Mouse (Mus musculus) stomach, embryonic 14.5 days (tissue): ENCODE results near the gene A230072I06Rik. TPM values are rescaled to one million over a fixed set of nuclear protein-coding genes. Genes with fewer than 3 reads are reported as not detected.

ENCODE experiments used
- ATAC-seq: fragments of 200-750 bp; cut with Nextera tagmentation; 2 replicates; pipeline ENCODE4 v1.8.0; 2017; ENCODE audit warnings: low read depth, moderate TSS enrichment; ENCODE audit not compliant: insufficient number of reproducible peaks, insufficient read depth, low FRiP score
- H3K27ac ChIP-seq: fragments of 300-500 bp; sonication (generic); 2 replicates; pipeline ENCODE4 v1.5.1; 2014; ENCODE audit warnings: mild to moderate bottlenecking, low read length, moderate library complexity, mixed read lengths
- H3K27me3 ChIP-seq: fragments of 300-500 bp; sonication (generic); 2 replicates; pipeline ENCODE4 v1.6.1; 2014; ENCODE audit warnings: low read length, control low read depth, mixed read lengths; ENCODE audit not compliant: control insufficient read depth, insufficient read depth
- H3K36me3 ChIP-seq: fragments of 300-500 bp; sonication (generic); 2 replicates; pipeline ENCODE4 v1.6.1; 2014; ENCODE audit warnings: mild to moderate bottlenecking, control low read depth, low read length, moderate library complexity, mixed read lengths; ENCODE audit not compliant: control insufficient read depth, insufficient read depth
- H3K4me1 ChIP-seq: fragments of 300-500 bp; sonication (generic); 2 replicates; pipeline ENCODE4 v1.6.1; 2014; ENCODE audit warnings: low read length, control low read depth, mixed read lengths; ENCODE audit not compliant: control insufficient read depth, insufficient read depth
- H3K4me2 ChIP-seq: fragments of 300-500 bp; sonication (generic); replicated peaks from 2 replicates; pipeline ENCODE4 v1.6.1; 2014; ENCODE audit warnings: low read depth, low read length, control low read depth
- H3K4me3 ChIP-seq: fragments of 300-500 bp; sonication (generic); 2 replicates; pipeline ENCODE4 v1.5.1; 2014; ENCODE audit warnings: low read depth, low read length, control low read depth
- H3K9ac ChIP-seq: fragments of 300-500 bp; sonication (generic); replicated peaks from 2 replicates; pipeline ENCODE4 v1.6.1; 2014; ENCODE audit warnings: low read depth, mild to moderate bottlenecking, control low read depth, low read length, moderate library complexity, mixed read lengths
- H3K9me3 ChIP-seq: fragments of 300-500 bp; sonication (generic); 2 replicates; pipeline ENCODE4 v1.6.1; 2016; ENCODE audit warnings: low read depth, low read length, control low read depth; ENCODE audit not compliant: control insufficient read depth
- WGBS: fragments of 180-500 bp; shearing (Covaris S2); extraction: QIAGEN DNeasy Blood & Tissue Kit; methylation state at CpG from one replicate; pipeline ENCODE4 v1.1.7; 2014; 5-methylcytosine and 5-hydroxymethylcytosine counted together
- polyA plus RNA-seq: library from polyadenylated mRNA; unstranded; fragments of >200 nt; fragmentation: Nextera tagmentation; extraction: Ambion mirVana; gene quantifications from 2 replicates; pipeline ENCODE4 v1.2.1, GENCODE M21; 2014

A230072I06Rik gene
- polyA plus RNA-seq, 1 experiment from 2014 or later = not detected

GRCm38 (mm10) chr8:12327707-12328471 lies 49.3 kb downstream of the A230072I06Rik start:
- no peak overlapping the region for H3K4me2 ChIP-seq
- WGBS = 77% methylated on average over 21 of the region's 21 CpGs
- H3K9ac ChIP-seq = no peak overlapping the region
- no peak overlapping the region for H3K27ac ChIP-seq
- H3K4me3 ChIP-seq = no peak overlapping the region
- H3K4me1 ChIP-seq = peaks cover 15% of the 10 kb centered on the region; the same call in 1 of the 2 replicates
- ATAC-seq = no peak
- H3K9me3 ChIP-seq = no peaks in the 10 kb centered on the region
- H3K36me3 ChIP-seq = no peaks in the 10 kb centered on the region
- H3K27me3 ChIP-seq = no peaks in the 10 kb centered on the region

DNA sequence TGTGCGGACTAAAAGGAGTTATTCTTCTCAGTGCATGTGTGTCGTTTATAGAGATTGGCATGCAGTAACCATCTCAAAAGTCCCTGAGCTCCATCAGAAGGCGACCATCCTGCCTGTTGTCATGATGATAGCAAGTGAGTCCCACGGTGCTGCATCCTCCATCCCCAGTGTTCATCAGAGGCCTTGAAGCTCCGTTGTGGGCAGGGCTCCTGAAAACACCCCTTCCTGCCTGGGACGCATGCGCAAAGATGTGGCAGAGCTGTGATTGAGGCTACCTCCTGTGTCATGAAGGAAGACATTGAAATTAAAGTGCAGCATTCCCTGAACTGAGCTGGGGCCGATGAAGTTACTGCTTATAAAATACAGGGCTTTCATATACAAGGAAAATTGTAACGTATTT lies 49.9 kb downstream of the A230072I06Rik start:
- H3K27ac ChIP-seq = no peak overlapping the region
- H3K9me3 ChIP-seq = no peaks in the 10 kb centered on the region
- peaks cover 10% of the 10 kb centered on the region; the same call in 1 of the 2 replicates for H3K4me1 ChIP-seq
- no peaks in the 10 kb centered on the region for H3K27me3 ChIP-seq
- H3K4me2 ChIP-seq = no peak overlapping the region
- no peaks in the 10 kb centered on the region for H3K36me3 ChIP-seq
- no peak overlapping the region for H3K9ac ChIP-seq
- whole genome bisulfite sequencing = 68% methylated on average over 9 of the region's 9 CpGs
- ATAC-seq = no peak
- H3K4me3 ChIP-seq = no peak overlapping the region

DNA sequence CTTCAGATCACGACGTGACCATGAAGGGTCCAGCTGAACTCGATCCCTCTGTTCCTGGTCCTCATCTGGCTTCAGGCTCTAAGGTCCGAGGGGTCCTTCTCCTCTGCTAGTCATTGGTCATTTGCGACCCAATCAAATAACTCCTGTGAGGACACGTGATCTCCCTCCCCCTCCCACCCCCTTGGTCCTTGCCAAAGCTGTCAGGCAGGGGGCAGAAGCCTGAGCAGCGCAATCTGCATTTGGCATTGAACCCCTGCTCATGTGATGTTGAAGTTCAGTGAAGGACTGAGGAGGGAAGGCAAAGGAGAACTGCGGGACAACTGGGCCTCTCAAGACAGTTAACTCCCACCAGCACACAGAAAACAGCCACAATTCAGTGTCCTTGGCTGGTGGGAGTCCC lies 51.4 kb downstream of the A230072I06Rik start:
- no peak for ATAC-seq
- no peak overlapping the region for H3K9ac ChIP-seq
- no peak overlapping the region for H3K4me3 ChIP-seq
- no peaks in the 10 kb centered on the region for H3K36me3 ChIP-seq
- no peaks in the 10 kb centered on the region for H3K9me3 ChIP-seq
- no peak overlapping the region for H3K4me2 ChIP-seq
- H3K4me1 ChIP-seq = peaks cover 1% of the 10 kb centered on the region; the same call in 1 of the 2 replicates
- H3K27me3 ChIP-seq = no peaks in the 10 kb centered on the region
- no peak overlapping the region for H3K27ac ChIP-seq
- 30% methylated on average over 8 of the region's 8 CpGs for WGBS

Other genes starting within 250 kb of the A230072I06Rik start
- not detected in 2 replicates for gene Sox1, start 116.5 kb downstream of the A230072I06Rik start, polyA plus RNA-seq